Mouse (Mus musculus) stomach, embryonic 14.5 days (tissue): ENCODE results near the gene Aloxe3. TPM values are rescaled to one million over a fixed set of nuclear protein-coding genes. Genes with fewer than 3 reads are reported as not detected.

Experiments used
- ATAC-seq: fragments of 200-750 bp; cut with Nextera tagmentation; 2 replicates; pipeline ENCODE4 v1.8.0; 2017; ENCODE audit warnings: low read depth, moderate TSS enrichment; ENCODE audit not compliant: insufficient number of reproducible peaks, insufficient read depth, low FRiP score
- H3K27ac ChIP-seq: fragments of 300-500 bp; sonication (generic); 2 replicates; pipeline ENCODE4 v1.5.1; 2014; ENCODE audit warnings: mild to moderate bottlenecking, low read length, moderate library complexity, mixed read lengths
- H3K27me3 ChIP-seq: fragments of 300-500 bp; sonication (generic); 2 replicates; pipeline ENCODE4 v1.6.1; 2014; ENCODE audit warnings: low read length, control low read depth, mixed read lengths; ENCODE audit not compliant: control insufficient read depth, insufficient read depth
- H3K36me3 ChIP-seq: fragments of 300-500 bp; sonication (generic); 2 replicates; pipeline ENCODE4 v1.6.1; 2014; ENCODE audit warnings: mild to moderate bottlenecking, control low read depth, low read length, moderate library complexity, mixed read lengths; ENCODE audit not compliant: control insufficient read depth, insufficient read depth
- H3K4me1 ChIP-seq: fragments of 300-500 bp; sonication (generic); 2 replicates; pipeline ENCODE4 v1.6.1; 2014; ENCODE audit warnings: low read length, control low read depth, mixed read lengths; ENCODE audit not compliant: control insufficient read depth, insufficient read depth
- H3K4me2 ChIP-seq: fragments of 300-500 bp; sonication (generic); replicated peaks from 2 replicates; pipeline ENCODE4 v1.6.1; 2014; ENCODE audit warnings: low read depth, low read length, control low read depth
- H3K4me3 ChIP-seq: fragments of 300-500 bp; sonication (generic); 2 replicates; pipeline ENCODE4 v1.5.1; 2014; ENCODE audit warnings: low read depth, low read length, control low read depth
- H3K9ac ChIP-seq: fragments of 300-500 bp; sonication (generic); replicated peaks from 2 replicates; pipeline ENCODE4 v1.6.1; 2014; ENCODE audit warnings: low read depth, mild to moderate bottlenecking, control low read depth, low read length, moderate library complexity, mixed read lengths
- H3K9me3 ChIP-seq: fragments of 300-500 bp; sonication (generic); 2 replicates; pipeline ENCODE4 v1.6.1; 2016; ENCODE audit warnings: low read depth, low read length, control low read depth; ENCODE audit not compliant: control insufficient read depth
- WGBS: fragments of 180-500 bp; shearing (Covaris S2); extraction: QIAGEN DNeasy Blood & Tissue Kit; methylation state at CpG from one replicate; pipeline ENCODE4 v1.1.7; 2014; 5-methylcytosine and 5-hydroxymethylcytosine counted together
- polyA plus RNA-seq: library from polyadenylated mRNA; unstranded; fragments of >200 nt; fragmentation: Nextera tagmentation; extraction: Ambion mirVana; gene quantifications from 2 replicates; pipeline ENCODE4 v1.2.1, GENCODE M21; 2014

The Aloxe3 gene
- 0.29 and 0.49 TPM in 2 replicates for polyA plus RNA-seq

DNA sequence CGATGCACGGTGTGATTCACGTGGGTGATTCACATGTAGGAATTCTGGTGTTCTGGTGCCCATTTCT lies at the start of gene Aloxe3:
TSS of gene Aloxe3 (plus strand) at position 45 of the 67 bp plus-strand sequence.
- ATAC-seq, result no peak
- Histone ChIP-seq H3K9ac (peak within 1 kb of the TSS; percentile 19; the same call in 1 of the 2 replicates), H3K27me3 (no peaks in the 10 kb centered on the region), H3K4me1 (peaks cover 2% of the 10 kb centered on the region; the same call in 1 of the 2 replicates), H3K4me3 (peak within 1 kb of the TSS; percentile 48), H3K9me3 (no peaks in the 10 kb centered on the region), H3K36me3 (no peaks in the 10 kb centered on the region), H3K4me2 (peak within 1 kb of the TSS; percentile 79), H3K27ac (peak within 1 kb of the TSS; percentile 56)
- 2% methylated on average over 3 of the region's 3 CpGs for whole genome bisulfite sequencing

DNA sequence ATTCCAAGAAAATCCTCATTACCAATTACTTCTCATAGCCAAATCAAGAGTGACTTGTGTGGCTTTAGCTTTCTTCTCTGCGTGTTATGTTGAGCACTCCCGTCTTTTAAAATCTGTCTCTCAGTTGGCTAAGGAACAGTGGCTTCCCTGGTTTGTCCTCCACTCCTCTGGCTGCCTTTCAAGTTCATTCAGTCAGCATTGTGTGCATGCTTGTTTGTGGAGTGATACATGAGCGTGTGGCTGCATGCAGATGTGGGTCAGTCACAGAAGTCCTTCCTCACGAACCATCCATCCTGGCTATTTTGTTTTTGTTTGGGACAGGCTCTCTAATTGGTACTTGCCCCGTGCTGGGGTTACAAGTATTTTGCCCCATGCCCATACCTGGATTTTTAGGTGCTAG lies 49.1 kb upstream of the Aloxe3 start:
- Histone ChIP-seq H3K4me1 (peaks cover 9% of the 10 kb centered on the region; the same call in 1 of the 2 replicates), H3K9ac (no peak overlapping the region), H3K4me3 (no peak overlapping the region), H3K27me3 (no peaks in the 10 kb centered on the region), H3K9me3 (no peaks in the 10 kb centered on the region), H3K4me2 (no peak overlapping the region), H3K36me3 (no peaks in the 10 kb centered on the region), H3K27ac (no peak overlapping the region)
- WGBS, result 69% methylated on average over 5 of the region's 5 CpGs
- no peak for ATAC-seq

DNA sequence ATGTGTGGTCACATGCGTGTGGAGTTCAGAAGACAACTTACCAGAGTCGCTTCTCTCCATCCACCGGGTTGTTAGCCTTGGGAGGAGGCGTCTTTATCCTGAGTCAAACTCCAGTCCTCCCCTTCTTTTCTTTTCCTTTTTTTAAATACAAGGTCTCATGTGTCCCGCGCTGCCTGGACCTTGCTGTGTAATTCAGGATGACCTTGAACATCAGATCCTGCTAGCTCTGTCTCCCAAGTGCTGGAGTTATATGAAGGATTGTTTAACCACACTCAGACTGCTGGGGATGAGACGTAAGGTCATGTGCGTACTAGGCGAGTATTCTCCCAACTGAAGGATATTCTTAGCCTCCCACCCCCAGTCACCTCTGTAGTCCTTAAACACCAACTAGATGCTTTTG lies 48.4 kb upstream of the Aloxe3 start:
- WGBS, result 77% methylated on average over 9 of the region's 9 CpGs
- no peak overlapping the region for H3K27ac ChIP-seq
- H3K9ac ChIP-seq, result no peak overlapping the region
- ATAC-seq, result no peak
- H3K4me1 ChIP-seq, result peaks cover 7% of the 10 kb centered on the region; the same call in 1 of the 2 replicates
- H3K4me3 ChIP-seq, result no peak overlapping the region
- H3K4me2 ChIP-seq, result no peak overlapping the region
- no peaks in the 10 kb centered on the region for H3K36me3 ChIP-seq
- H3K27me3 ChIP-seq, result no peaks in the 10 kb centered on the region
- no peaks in the 10 kb centered on the region for H3K9me3 ChIP-seq

DNA sequence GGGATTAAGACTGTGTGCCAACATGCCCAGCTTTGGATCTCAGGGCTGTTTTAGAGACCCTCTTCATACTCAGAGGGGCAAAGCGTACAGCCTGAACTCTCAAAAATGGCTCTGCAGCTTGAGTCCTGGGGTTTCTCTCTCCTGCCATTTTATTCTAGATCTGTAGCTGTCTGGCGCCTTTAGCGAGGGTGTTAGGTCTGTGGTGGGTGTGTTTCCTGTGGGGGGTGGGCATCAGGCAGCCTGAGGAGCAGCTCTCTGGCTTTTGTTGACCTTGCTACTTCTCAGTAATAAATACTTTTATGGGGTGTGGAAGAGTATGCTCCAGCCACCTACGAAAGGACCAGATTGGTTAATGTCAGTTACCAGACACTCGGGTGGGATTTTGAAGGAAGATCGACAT lies 47.7 kb upstream of the Aloxe3 start:
- no peaks in the 10 kb centered on the region for H3K9me3 ChIP-seq
- no peaks in the 10 kb centered on the region for H3K27me3 ChIP-seq
- 73% methylated on average over 6 of the region's 6 CpGs for WGBS
- no peak overlapping the region for H3K9ac ChIP-seq
- H3K36me3 ChIP-seq, result no peaks in the 10 kb centered on the region
- no peak overlapping the region for H3K4me2 ChIP-seq
- no peak overlapping the region for H3K27ac ChIP-seq
- H3K4me3 ChIP-seq, result no peak overlapping the region
- H3K4me1 ChIP-seq, result peaks cover 4% of the 10 kb centered on the region; the same call in 1 of the 2 replicates
- ATAC-seq, result no peak

DNA sequence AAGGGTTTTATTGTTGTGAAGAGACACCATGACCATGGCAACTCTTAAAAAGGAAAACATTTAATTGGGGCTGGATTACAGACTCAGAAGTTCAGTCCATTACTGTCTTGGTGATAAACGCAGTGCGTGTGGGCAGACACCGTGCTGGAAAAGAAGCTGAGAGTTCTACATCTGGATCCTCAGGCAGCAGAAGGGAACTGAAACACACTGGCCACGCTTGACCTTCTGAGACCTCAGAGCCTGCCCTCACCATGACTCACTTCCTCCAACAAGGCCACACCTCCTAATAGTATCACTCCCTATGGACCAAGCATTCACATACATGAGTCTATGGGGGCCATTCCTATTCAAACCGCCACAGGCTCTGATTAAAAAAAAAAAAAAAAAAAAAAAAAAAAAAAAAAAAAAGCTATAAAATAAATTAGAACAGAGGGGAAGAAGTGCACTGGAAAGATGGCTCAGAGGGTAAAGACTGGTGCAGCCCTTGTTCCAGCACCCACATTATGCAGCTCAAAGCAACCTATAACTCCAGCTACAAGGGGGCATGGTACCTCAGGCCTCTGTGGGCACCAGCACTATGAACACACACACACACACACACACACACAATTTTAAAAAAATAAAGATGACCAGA lies 46.8 kb upstream of the Aloxe3 start:
- H3K27me3 ChIP-seq, result no peaks in the 10 kb centered on the region
- H3K4me1 ChIP-seq, result peaks cover 4% of the 10 kb centered on the region; the same call in 1 of the 2 replicates
- no peak overlapping the region for H3K9ac ChIP-seq
- no peak for ATAC-seq
- H3K36me3 ChIP-seq, result no peaks in the 10 kb centered on the region
- H3K9me3 ChIP-seq, result no peaks in the 10 kb centered on the region
- H3K27ac ChIP-seq, result no peak overlapping the region
- H3K4me2 ChIP-seq, result no peak overlapping the region
- no peak overlapping the region for H3K4me3 ChIP-seq
- 72% methylated on average over 5 of the region's 5 CpGs for WGBS

DNA sequence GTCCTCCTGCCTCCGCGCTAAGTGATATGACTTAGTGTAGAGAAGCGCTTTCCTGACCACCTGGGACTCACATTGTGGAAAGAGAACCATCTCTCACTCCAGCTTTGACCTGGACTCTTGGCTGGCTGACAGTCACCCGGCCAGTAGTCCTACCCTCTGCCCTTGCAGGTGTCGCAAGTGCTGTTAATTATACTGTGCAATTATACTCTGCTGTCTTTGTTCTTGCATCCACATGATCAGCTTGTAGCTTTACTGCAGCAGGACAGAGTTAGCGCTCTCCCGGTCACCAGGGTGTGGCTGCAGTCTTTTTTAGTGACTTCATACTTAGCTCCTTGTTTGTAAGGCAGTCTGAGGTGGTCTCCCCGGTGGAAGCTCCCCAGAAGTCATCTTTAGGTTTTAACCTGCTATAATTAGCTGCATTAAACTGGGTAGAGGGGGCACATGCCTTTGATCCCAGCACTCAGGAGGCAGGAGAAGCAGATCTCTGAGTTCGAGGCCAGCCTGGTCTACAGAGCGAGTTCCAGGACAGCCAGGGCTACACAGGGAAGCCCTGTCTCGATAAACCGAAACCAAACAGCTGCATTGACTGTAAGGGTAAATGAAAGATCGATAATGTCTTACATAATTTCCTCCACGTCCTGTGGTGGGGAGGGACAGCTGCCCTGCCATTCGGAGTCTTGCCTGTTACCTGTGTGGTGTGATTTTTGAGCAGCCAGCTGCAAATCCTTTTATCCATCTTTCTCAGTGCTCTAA lies 45.4 kb upstream of the Aloxe3 start:
- H3K9me3 ChIP-seq, result no peaks in the 10 kb centered on the region
- no peak overlapping the region for H3K4me3 ChIP-seq
- WGBS, result 77% methylated on average over 15 of the region's 15 CpGs
- H3K4me1 ChIP-seq, result no peaks in the 10 kb centered on the region
- no peak overlapping the region for H3K27ac ChIP-seq
- no peak for ATAC-seq
- H3K4me2 ChIP-seq, result no peak overlapping the region
- no peaks in the 10 kb centered on the region for H3K27me3 ChIP-seq
- H3K9ac ChIP-seq, result no peak overlapping the region
- no peaks in the 10 kb centered on the region for H3K36me3 ChIP-seq

DNA sequence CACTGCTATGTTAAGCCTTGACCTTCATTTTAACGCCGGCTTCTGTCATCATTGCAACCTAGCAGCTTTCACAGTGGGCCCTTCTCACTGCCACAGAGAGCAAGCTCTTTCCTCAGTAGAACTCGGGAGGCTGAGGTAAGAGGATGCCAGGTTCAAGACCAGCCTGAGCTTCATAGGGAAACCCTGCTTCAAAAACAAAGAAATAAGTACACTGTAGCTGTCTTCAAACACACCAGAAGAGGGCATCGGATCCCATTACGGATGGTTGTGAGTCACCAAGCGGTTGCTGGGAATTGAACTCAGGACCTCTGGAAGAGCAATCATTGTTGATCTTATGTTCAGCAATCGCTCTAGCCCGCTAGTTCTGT lies 44.9 kb upstream of the Aloxe3 start:
- 86% methylated on average over 8 of the region's 8 CpGs for WGBS
- Histone ChIP-seq H3K27ac (no peak overlapping the region), H3K9ac (no peak overlapping the region), H3K36me3 (no peaks in the 10 kb centered on the region), H3K4me2 (no peak overlapping the region), H3K9me3 (no peaks in the 10 kb centered on the region), H3K27me3 (no peaks in the 10 kb centered on the region), H3K4me3 (no peak overlapping the region), H3K4me1 (no peaks in the 10 kb centered on the region)
- ATAC-seq, result no peak

DNA sequence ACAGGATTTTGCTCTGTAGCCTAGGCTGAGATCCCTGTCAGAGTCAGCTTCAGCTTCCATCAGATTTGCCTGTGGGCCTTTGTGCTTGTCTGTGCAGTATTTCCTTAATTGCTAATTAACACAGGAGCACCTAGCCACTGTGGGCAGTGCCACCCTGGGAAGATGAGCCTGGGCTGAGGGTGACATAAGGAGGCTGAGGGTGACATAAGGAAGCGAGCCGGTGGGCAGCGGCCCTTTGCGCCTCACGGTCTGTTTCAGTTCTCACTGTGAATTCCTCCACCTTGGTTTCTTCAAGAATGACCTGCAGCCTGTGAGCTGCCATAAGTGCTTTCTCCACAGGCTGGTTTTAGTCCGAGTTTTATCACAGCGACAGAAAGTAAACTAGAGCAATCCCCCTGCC lies 44.1 kb upstream of the Aloxe3 start:
- 0 out of 2 replicates have a peak, but pooled peaks cover 3% of the 10 kb centered on the region for H3K4me1 ChIP-seq
- no peak overlapping the region for H3K4me2 ChIP-seq
- H3K9ac ChIP-seq, result no peak overlapping the region
- H3K4me3 ChIP-seq, result no peak overlapping the region
- WGBS, result 82% methylated on average over 7 of the region's 7 CpGs
- H3K9me3 ChIP-seq, result no peaks in the 10 kb centered on the region
- no peaks in the 10 kb centered on the region for H3K36me3 ChIP-seq
- H3K27ac ChIP-seq, result no peak overlapping the region
- no peak for ATAC-seq
- H3K27me3 ChIP-seq, result no peaks in the 10 kb centered on the region

DNA sequence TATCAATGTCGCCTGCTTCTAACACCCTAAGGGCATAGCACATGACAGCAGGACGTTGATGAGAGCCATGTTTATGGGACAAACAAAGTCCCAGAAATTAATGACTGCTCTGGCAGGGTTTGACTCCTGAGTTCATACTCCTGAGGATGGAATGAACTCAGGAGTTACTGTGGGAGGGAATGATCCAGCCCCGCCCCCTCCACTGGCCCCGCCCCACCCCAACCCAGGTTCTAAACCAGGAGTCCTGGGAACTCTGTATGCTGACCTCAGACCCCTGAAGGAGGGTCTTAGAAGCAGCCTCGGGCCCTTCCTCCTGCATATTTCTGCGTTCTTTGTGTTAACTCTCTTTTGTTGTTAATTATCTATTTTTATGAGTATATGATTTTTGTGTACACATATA lies 40.1 kb upstream of the Aloxe3 start:
- Histone ChIP-seq H3K4me2 (no peak overlapping the region), H3K4me1 (peaks cover 29% of the 10 kb centered on the region), H3K27ac (no peak overlapping the region; the same call in 1 of the 2 replicates), H3K9me3 (no peaks in the 10 kb centered on the region), H3K4me3 (no peak overlapping the region), H3K27me3 (no peaks in the 10 kb centered on the region), H3K36me3 (peaks cover 7% of the 10 kb centered on the region), H3K9ac (no peak overlapping the region)
- WGBS, result 57% methylated on average over 6 of the region's 6 CpGs
- no peak for ATAC-seq
